Mouse (Mus musculus) liver, embryonic 12.5 days (tissue): Measurements from ENCODE around the gene Gm17728. TPM values are rescaled to one million over a fixed set of nuclear protein-coding genes. Genes with fewer than 3 reads are reported as not detected.

Experiments used
- polyA plus RNA-seq: library from polyadenylated mRNA; unstranded; fragments of >200 nt; fragmentation: Nextera tagmentation; extraction: Ambion mirVana; gene quantifications from 2 replicates; pipeline ENCODE4 v1.2.1, GENCODE M21; 2016

Gm17728 gene
- polyA plus RNA-seq, 1 experiment from 2014 or later = not detected

Other genes starting within 250 kb of the Gm17728 start
- not detected in 2 replicates for gene Pabpc6, start 247.7 kb downstream of the Gm17728 start, polyA plus RNA-seq